Mouse (Mus musculus) gonadal fat pad, adult 2 months (tissue): ENCODE measurements around the gene Pabpn1. TPM values are rescaled to one million over a fixed set of nuclear protein-coding genes. Genes with fewer than 3 reads are reported as not detected.

Experiments
- DNase-seq: peaks from one replicate; pipeline ENCODE4 v3.0.0-alpha.2; 2012; ENCODE audit warnings: low read depth
- polyA plus RNA-seq: library from polyadenylated mRNA; depleted of rRNA; stranded (reverse); fragments of >200 nt; gene quantifications from 2 replicates; pipeline ENCODE4 v1.2.3, GENCODE M21; 2012; rRNA removed

Pabpn1 gene
- polyA plus RNA-seq, result 185 and 205 TPM in 2 replicates

GRCm38 (mm10) chr14:54892200-54892599 lies at the start of gene Pabpn1:
Gene Pabpn1 (plus strand): TSS chr14:54892500.
- no peak for DNase-seq

- no peak for DNase-seq
These were observed 48.8 kb upstream of the Pabpn1 start for GRCm38 (mm10) chr14:54843461-54843860.

GRCm38 (mm10) chr14:54855726-54856125 lies 36.6 kb upstream of the Pabpn1 start:
- no peak for DNase-seq

GRCm38 (mm10) chr14:54856703-54857102 lies 35.6 kb upstream of the Pabpn1 start:
- DNase-seq, result no peak

- no peak for DNase-seq
These were observed 34.4 kb upstream of the Pabpn1 start for GRCm38 (mm10) chr14:54857891-54858290.

GRCm38 (mm10) chr14:54860511-54860910 lies 31.8 kb upstream of the Pabpn1 start:
- DNase-seq, result no peak

GRCm38 (mm10) chr14:54863501-54864312 lies 28.6 kb upstream of the Pabpn1 start:
- DNase-seq, result no peak

- DNase-seq, result no peak
These were observed 27.8 kb upstream of the Pabpn1 start for GRCm38 (mm10) chr14:54864313-54865036.

- no peak for DNase-seq
These were observed 26.7 kb upstream of the Pabpn1 start for GRCm38 (mm10) chr14:54865626-54866025.

- DNase-seq, result no peak
These were observed 26.0 kb upstream of the Pabpn1 start for GRCm38 (mm10) chr14:54866268-54866667.

GRCm38 (mm10) chr14:54866936-54867335 lies 25.4 kb upstream of the Pabpn1 start:
- no peak for DNase-seq

GRCm38 (mm10) chr14:54868026-54868425 lies 24.3 kb upstream of the Pabpn1 start:
- no peak for DNase-seq

GRCm38 (mm10) chr14:54870861-54871260 lies 21.4 kb upstream of the Pabpn1 start, which contains the start of gene Homez:
Gene Homez (minus strand): TSS chr14:54870961.
- no peak for DNase-seq

GRCm38 (mm10) chr14:54874165-54874564 lies 18.1 kb upstream of the Pabpn1 start:
- DNase-seq, result no peak

- DNase-seq, result no peak
These were observed 16.3 kb upstream of the Pabpn1 start for GRCm38 (mm10) chr14:54875844-54876538.

- no peak for DNase-seq
These were observed 15.7 kb upstream of the Pabpn1 start for GRCm38 (mm10) chr14:54876539-54877047.

GRCm38 (mm10) chr14:54877048-54877715 lies 15.1 kb upstream of the Pabpn1 start, which contains the start of gene Ppp1r3e:
Gene Ppp1r3e (minus strand): TSS chr14:54877550.
- no peak for DNase-seq

- no peak for DNase-seq
These were observed 8.9 kb upstream of the Pabpn1 start, which contains the start of the genes Bcl2l2 and Gm20521 for GRCm38 (mm10) chr14:54883154-54884021. Gene Bcl2l2 (plus strand): TSS chr14:54883377. Gene Gm20521 (plus strand): TSS chr14:54883441.

GRCm38 (mm10) chr14:54884022-54884712 lies 8.1 kb upstream of the Pabpn1 start:
- no peak for DNase-seq

GRCm38 (mm10) chr14:54885309-54885708 lies 7.0 kb upstream of the Pabpn1 start:
- DNase-seq, result no peak
